Mouse (Mus musculus) CH12.LX (cell line): ENCODE data around the gene Olfr196.

Source experiments
- CHD2 ChIP-seq: IDR thresholded peaks from 2 replicates; pipeline ENCODE4 v1.6.1; 2011; ENCODE audit warnings: low read length, improper control_type of control experiment
- CTCF ChIP-seq, 2 experiments: IDR thresholded peaks in 1 of 2; conservative IDR thresholded peaks in 1 of 2; 2 replicates each; pipeline ENCODE4 v1.5.1; 2011 to 2012; ENCODE audit warnings: low read depth in 2 of 2, low read length in 2 of 2, improper control_type of control experiment in 1 of 2, inconsistent platforms in 1 of 2, mild to moderate bottlenecking in 1 of 2, moderate library complexity in 1 of 2
- EP300 ChIP-seq: IDR thresholded peaks from 2 replicates; pipeline ENCODE4 v1.6.1; 2011; ENCODE audit warnings: low read length, improper control_type of control experiment
- ETS1 ChIP-seq: conservative IDR thresholded peaks from 2 replicates; pipeline ENCODE4 v1.6.1; 2012; ENCODE audit warnings: low read depth, mild to moderate bottlenecking, inconsistent platforms, low read length, improper control_type of control experiment, moderate library complexity
- HCFC1 ChIP-seq: IDR thresholded peaks from 2 replicates; pipeline ENCODE4 v1.6.1; 2012; ENCODE audit warnings: low read depth, mild to moderate bottlenecking, inconsistent platforms, low read length, improper control_type of control experiment
- POLR2A ChIP-seq: IDR thresholded peaks from 2 replicates; pipeline ENCODE4 v1.6.1; 2011; ENCODE audit warnings: low read depth, mild to moderate bottlenecking, improper control_type of control experiment, low read length
- USF1 ChIP-seq: IDR thresholded peaks from 2 replicates; pipeline ENCODE4 v1.6.1; 2014; ENCODE audit warnings: low read depth, mild to moderate bottlenecking, inconsistent platforms, low read length, improper control_type of control experiment
- ZKSCAN1 ChIP-seq: IDR thresholded peaks from 2 replicates; pipeline ENCODE4 v1.6.1; 2012; ENCODE audit warnings: low read depth, inconsistent platforms, low read length, improper control_type of control experiment, borderline replicate concordance

DNA sequence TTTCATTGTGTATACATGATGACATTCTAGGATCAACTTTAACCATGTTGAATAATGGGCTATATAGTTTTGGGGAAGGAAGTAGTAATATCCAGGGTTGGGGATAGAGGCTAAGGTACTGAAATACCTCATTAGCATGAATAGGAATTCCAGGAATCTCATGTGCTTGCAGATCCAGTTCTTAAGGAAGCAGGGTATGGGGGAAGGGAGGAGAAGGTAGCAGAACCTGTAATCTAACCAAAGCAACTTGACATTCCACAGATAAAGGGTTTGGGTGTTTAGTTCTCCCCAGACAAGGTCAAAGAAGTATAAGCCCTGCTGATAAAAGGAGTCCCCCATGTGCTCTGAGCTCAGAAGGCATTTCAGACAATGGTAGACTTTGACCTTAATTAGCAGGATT is 29.1 kb downstream of the Olfr196 start:
- TF ChIP-seq EP300 (no peak), ETS1 (no peak), USF1 (no peak), POLR2A (no peak), CTCF (conservative IDR thresholded peaks at IDR 0.05 in 1 of 2, IDR thresholded peaks at IDR 0.05 in 1 of 2; ENCODE audit: low read depth in 2 of 2, low read length in 2 of 2) (no peak), ZKSCAN1 (no peak), HCFC1 (no peak), CHD2 (no peak)
